ENCODE assay signal across 8 mouse cellular contexts in the genomic region with DNA sequence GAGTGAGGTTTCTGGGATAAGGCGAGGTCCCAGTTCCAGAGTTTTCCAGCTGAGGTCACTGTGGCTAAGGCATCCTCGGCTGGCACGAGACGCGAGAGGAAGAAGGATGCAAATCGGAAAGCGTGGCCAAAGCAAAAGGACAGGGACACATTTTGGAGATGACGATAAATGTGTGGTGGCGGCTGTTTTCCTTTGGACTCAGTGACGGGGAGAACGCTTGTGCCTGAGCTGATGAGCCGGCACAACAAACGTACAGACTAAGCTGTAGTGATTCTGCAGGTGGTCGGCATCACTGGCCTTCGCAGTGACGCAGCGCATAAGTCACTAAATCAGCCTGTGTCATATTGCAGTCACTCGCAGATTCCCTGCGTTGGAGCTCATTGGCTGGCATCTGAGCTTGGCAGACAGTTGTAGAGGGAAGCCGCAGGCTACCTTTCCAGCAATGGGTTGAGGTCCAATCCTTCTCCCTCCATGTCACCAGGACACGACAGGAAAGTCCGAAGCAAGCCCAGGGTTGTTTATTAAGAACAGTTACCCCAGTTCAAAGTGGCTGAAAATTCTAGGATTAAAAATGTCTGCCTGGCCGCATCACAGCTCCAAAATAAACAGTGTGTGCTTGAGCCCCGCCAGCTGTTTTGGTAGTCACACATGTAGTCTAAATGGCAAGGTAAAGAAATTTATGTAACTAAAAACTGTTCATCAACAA. TPM values are rescaled to one million over a fixed set of nuclear protein-coding genes. Genes with fewer than 3 reads are reported as not detected.
A peak's percentile ranks its signal among the peaks of the same experiment; 100 is the strongest.
DNase-seq lines count a peak whose midpoint lies in the region.

No protein-coding gene starts in this region.

- DNase-seq in embryo, embryonic 11 days: peak; percentile 5
- no peak for DNase-seq in embryo, embryonic 10.5 days (ENCODE audit: low spot score)
- peak; percentile 18 for DNase-seq in retina, postnatal 1 day
- no peak for DNase-seq in retina, embryonic 14.5 days (ENCODE audit: low spot score)
- peak; percentile 13 to 29 for DNase-seq in layer of hippocampus, postnatal 10 days (ENCODE audit: low spot score in 2 of 2)
- DNase-seq in right cerebral cortex, postnatal 10 days (ENCODE audit: low spot score in 2 of 2): peak; percentile 50 to 53
- DNase-seq in c-Kit-positive CD71-positive TER-119-positive erythroid progenitor cells, embryonic 14.5 days (ENCODE audit: low spot score): no peak
- no peak for DNase-seq in adrenal gland, adult (ENCODE audit: inconsistent age in 2 of 2, low spot score in 1 of 2)

RNA-seq across cellular contexts. Expression of gene Atp5j, which starts 39.7 kb away (rescaled TPM):
- 100 to 1,000 TPM; 301 to 317 TPM for total RNA-seq in layer of hippocampus, postnatal 10 days (2021)

RNA-seq across cellular contexts. Expression of gene Gabpa, which starts 40.4 kb away (rescaled TPM):
- total RNA-seq in layer of hippocampus, postnatal 10 days (2021): 10 to 100 TPM; 23.2 to 25.7 TPM

Comparison
In these comparisons a context has a peak if more than half of its experiments do, and no peak if none do; other contexts are left out.
1. DNase-seq: peak in embryo, embryonic 11 days (single experiment), retina, postnatal 1 day (single experiment), layer of hippocampus, postnatal 10 days (2 of 2) and right cerebral cortex, postnatal 10 days (2 of 2); none in embryo, embryonic 10.5 days (single experiment), retina, embryonic 14.5 days (single experiment), c-Kit-positive CD71-positive TER-119-positive erythroid progenitor cells, embryonic 14.5 days (single experiment) and adrenal gland, adult (0 of 2).